Comparison of ENCODE assay signal across 9 mouse cellular contexts in genomic region chr5:120146051-120146385, GRCm38 (mm10). TPM values are rescaled to one million over a fixed set of nuclear protein-coding genes. Genes with fewer than 3 reads are reported as not detected.
A peak's percentile ranks its signal among the peaks of the same experiment; 100 is the strongest.
DNase-seq lines count a peak whose midpoint lies in the region; ATAC-seq and TF ChIP-seq lines count a peak whose summit lies in the region.
"Had no signal": no experiment of that assay in that cellular context is flagged by ENCODE, and none has a peak within 500 bp of the region (broad histone marks: within the 10 kb centered on the region; RNA-seq: fewer than 3 reads in every experiment).

No protein-coding gene starts in this region.

- no peak overlapping the region for H3K27ac ChIP-seq in heart, adult 2 months
- H3K27ac ChIP-seq in gastrocnemius, adult 2 months, result 0 out of 2 replicates have a peak overlapping the region, but pooled peaks have one; percentile 6
- H3K27ac ChIP-seq in liver, embryonic 11.5 days (ENCODE audit: low read depth, low read length), result no peak overlapping the region
- H3K27ac ChIP-seq: liver, embryonic 13.5 days had no signal

- H3K4me2 ChIP-seq in liver, embryonic 11.5 days, result no peak overlapping the region
- H3K4me2 ChIP-seq: liver, embryonic 13.5 days had no signal

- H3K9ac ChIP-seq in heart, adult 2 months (ENCODE audit: low read depth, low read length), result no peak overlapping the region
- H3K9ac ChIP-seq in liver, embryonic 11.5 days (ENCODE audit: low read depth, low read length), result no peak overlapping the region
- H3K9ac ChIP-seq: liver, embryonic 13.5 days had no signal

- TF ChIP-seq CTCF in heart, adult 2 months (IDR thresholded peaks at IDR 0.05), result peak; percentile 88
- peak; percentile 82 for TF ChIP-seq CTCF in gastrocnemius, adult 2 months (IDR thresholded peaks at IDR 0.05)

- ATAC-seq in liver, embryonic 11.5 days (replicated peaks; ENCODE audit: low FRiP score), result no peak

- no peak overlapping the region for H3K4me3 ChIP-seq in heart, adult 2 months
- no peak overlapping the region for H3K4me3 ChIP-seq in gastrocnemius, adult 2 months
- no peak overlapping the region for H3K4me3 ChIP-seq in liver, embryonic 11.5 days (ENCODE audit: low read depth, low read length)
- H3K4me3 ChIP-seq: liver, embryonic 13.5 days had no signal

- H3K9me3 ChIP-seq in liver, embryonic 11.5 days (ENCODE audit: control insufficient read depth, low read length), result no peaks in the 10 kb centered on the region
- H3K9me3 ChIP-seq: liver, embryonic 13.5 days had no signal

- 0 out of 2 replicates have a peak, but pooled peaks have one; percentile 63 for TF ChIP-seq EP300 in heart, adult 2 months (IDR thresholded peaks at IDR 0.05; ENCODE audit: insufficient read depth, low read depth, low read length)

- H3K27me3 ChIP-seq in heart, adult 2 months (ENCODE audit: control insufficient read depth, insufficient read depth, low read length), result no peaks in the 10 kb centered on the region
- H3K27me3 ChIP-seq in liver, embryonic 11.5 days (replicated peaks; ENCODE audit: control insufficient read depth, insufficient read depth, low read length), result no peaks in the 10 kb centered on the region
- H3K27me3 ChIP-seq: liver, embryonic 13.5 days had no signal

- H3K4me1 ChIP-seq in heart, adult 2 months (ENCODE audit: control insufficient read depth, insufficient read depth, low read length), result no peaks in the 10 kb centered on the region; the same call in 1 of the 2 replicates
- H3K4me1 ChIP-seq in liver, embryonic 11.5 days (replicated peaks; ENCODE audit: control insufficient read depth, insufficient read depth, low read length), result no peaks in the 10 kb centered on the region

- TF ChIP-seq POLR2A in heart, adult 2 months (IDR thresholded peaks at IDR 0.05; ENCODE audit: insufficient read depth, low read depth, low read length), result no peak

- WGBS in heart, adult 2 months, result 32% methylated on average over 11 of the region's 11 CpGs
- WGBS in liver, embryonic 11.5 days, result 77% methylated on average over 11 of the region's 11 CpGs

- intact Hi-C loops in heart, adult 2 months (cut with DNase I), result loop anchor here (1.0 to 2.0 kb wide), 2 partner anchors 65 to 295 kb away; no protein-coding TSS in a partner anchor
- intact Hi-C loops in gastrocnemius, adult 2 months (cut with DNase I), result loop anchor here (1.0 to 2.0 kb wide), 3 partner anchors 31 to 295 kb away; no protein-coding TSS in a partner anchor

- DNase-seq in heart, adult 2 months, result peak; percentile 41 to 64
- no peak for DNase-seq in heart, adult 11 months
- peak; percentile 77 to 82 for DNase-seq in cerebellum, postnatal 36 days
- peak; percentile 73 for DNase-seq in gastrocnemius, adult 2 months
- DNase-seq in kidney, postnatal 10 days, result peak; percentile 76
- peak; percentile 38 for DNase-seq in liver, embryonic 11.5 days (ENCODE audit: low spot score)
- peak; percentile 49 for DNase-seq in retina, postnatal 7 days (ENCODE audit: low read depth, low spot score)
- no peak for DNase-seq in urinary bladder, adult 18-20 months (ENCODE audit: low spot score in 2 of 2)
- DNase-seq: liver, embryonic 13.5 days had no signal

- no peaks in the 10 kb centered on the region for H3K79me2 ChIP-seq in heart, adult 2 months (replicated peaks; ENCODE audit: control insufficient read depth, insufficient read depth, low read length)

- H3K36me3 ChIP-seq in heart, adult 2 months (ENCODE audit: control insufficient read depth, insufficient read depth, low read length), result no peaks in the 10 kb centered on the region
- peaks cover 40% of the 10 kb centered on the region for H3K36me3 ChIP-seq in liver, embryonic 11.5 days (ENCODE audit: control insufficient read depth, insufficient read depth, low read length)

RNA-seq across cellular contexts. Expression of gene Rbm19, which starts 29.8 kb away (rescaled TPM):
- 10 to 100 TPM; 19.6 to 22.1 TPM for total RNA-seq in heart, adult 2 months (2021)
- polyA plus RNA-seq in heart, adult 2 months (2012; rRNA removed), result 8.6 and 11.6 TPM in 2 replicates
- 10 to 100 TPM; 18.8 to 20.5 TPM for total RNA-seq in gastrocnemius, adult 2 months (2021)
- polyA plus RNA-seq in liver, embryonic 11.5 days (2014; fragmentation: Nextera tagmentation; extraction: Ambion mirVana), result 31.8 and 35.1 TPM in 2 replicates

Comparison
In these comparisons a context has a peak if more than half of its experiments do, and no peak if none do; other contexts are left out.
1. DNase-seq: peak in heart, adult 2 months (2 of 2), cerebellum, postnatal 36 days (2 of 2), gastrocnemius, adult 2 months (single experiment), kidney, postnatal 10 days (single experiment), liver, embryonic 11.5 days (single experiment) and retina, postnatal 7 days (single experiment); none in heart, adult 11 months (single experiment) and urinary bladder, adult 18-20 months (0 of 2).